Mouse (Mus musculus) lung, embryonic 15.5 days (tissue): ENCODE data around the gene Rora. TPM values are rescaled to one million over a fixed set of nuclear protein-coding genes. Genes with fewer than 3 reads are reported as not detected.

Source experiments
- ATAC-seq: fragments of 200-750 bp; cut with Nextera tagmentation; 2 replicates; pipeline ENCODE4 v1.8.0; 2017; ENCODE audit warnings: moderate number of reproducible peaks, borderline replicate concordance; ENCODE audit not compliant: low FRiP score, low TSS enrichment; ENCODE audit errors: extremely low read depth
- H3K27ac ChIP-seq: fragments of 300-500 bp; sonication (generic); 2 replicates; pipeline ENCODE4 v1.5.1; 2015; ENCODE audit warnings: moderate library complexity, mild to moderate bottlenecking, inconsistent platforms
- H3K27me3 ChIP-seq: fragments of 300-500 bp; sonication (generic); 2 replicates; pipeline ENCODE4 v1.6.1; 2015; ENCODE audit warnings: inconsistent platforms
- H3K36me3 ChIP-seq: fragments of 300-500 bp; sonication (generic); 2 replicates; pipeline ENCODE4 v1.6.1; 2015; ENCODE audit warnings: inconsistent platforms
- H3K4me1 ChIP-seq: fragments of 300-500 bp; sonication (generic); 2 replicates; pipeline ENCODE4 v1.6.1; 2015; ENCODE audit warnings: inconsistent platforms
- H3K4me2 ChIP-seq: fragments of 300-500 bp; sonication (generic); 2 replicates; pipeline ENCODE4 v1.6.1; 2015; ENCODE audit warnings: inconsistent platforms, mild to moderate bottlenecking, moderate library complexity
- H3K4me3 ChIP-seq: fragments of 300-500 bp; sonication (generic); 2 replicates; pipeline ENCODE4 v1.5.1; 2015; ENCODE audit warnings: mild to moderate bottlenecking, inconsistent platforms
- H3K9ac ChIP-seq: fragments of 300-500 bp; sonication (generic); 2 replicates; pipeline ENCODE4 v1.6.1; 2015; ENCODE audit warnings: inconsistent platforms
- H3K9me3 ChIP-seq: fragments of 300-500 bp; sonication (generic); 2 replicates; pipeline ENCODE4 v1.6.1; 2016; ENCODE audit warnings: inconsistent platforms
- WGBS: fragments of 180-500 bp; shearing (Covaris S2); methylation state at CpG from one replicate; pipeline ENCODE4 v1.1.7; 2015; 5-methylcytosine and 5-hydroxymethylcytosine counted together
- polyA plus RNA-seq: library from polyadenylated mRNA; unstranded; fragments of >200 nt; fragmentation: Nextera tagmentation; extraction: Ambion mirVana; gene quantifications from 2 replicates; pipeline ENCODE4 v1.2.1, GENCODE M21; 2015

The Rora gene
- polyA plus RNA-seq, 1 experiment from 2014 or later = 6.9 TPM

DNA sequence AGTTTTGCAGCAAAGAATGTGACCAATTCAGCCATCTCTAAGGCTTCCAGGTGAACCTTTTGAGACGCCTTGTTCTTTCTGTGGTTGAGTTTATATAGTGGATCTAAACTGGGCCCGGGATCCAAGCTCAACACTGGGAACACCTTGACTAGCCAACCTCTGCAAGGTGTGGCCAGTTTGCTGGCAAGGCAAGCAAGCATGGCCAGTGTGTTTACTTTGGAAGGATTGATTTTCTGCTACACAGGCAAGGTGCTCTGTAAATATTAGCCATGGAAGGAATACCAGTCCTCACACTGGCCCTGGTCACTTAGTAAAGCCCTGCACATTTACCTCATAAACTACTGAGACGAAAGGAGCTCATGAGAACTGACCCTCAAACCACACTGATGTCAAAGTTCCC lies 172.3 kb downstream of the Rora start:
- H3K4me3 ChIP-seq = no peak overlapping the region
- no peaks in the 10 kb centered on the region for H3K36me3 ChIP-seq
- no peak overlapping the region for H3K4me2 ChIP-seq
- no peaks in the 10 kb centered on the region for H3K9me3 ChIP-seq
- H3K27me3 ChIP-seq = no peaks in the 10 kb centered on the region
- no peaks in the 10 kb centered on the region; the same call in none of the 2 replicates for H3K4me1 ChIP-seq
- no peak for ATAC-seq
- H3K9ac ChIP-seq = no peak overlapping the region
- WGBS = 63% methylated on average over 3 of the region's 3 CpGs
- no peak overlapping the region for H3K27ac ChIP-seq

GRCm38 (mm10) chr9:68827441-68827840 lies 173.9 kb downstream of the Rora start:
- WGBS = 50% methylated on average over 3 of the region's 3 CpGs
- ATAC-seq = no peak

DNA sequence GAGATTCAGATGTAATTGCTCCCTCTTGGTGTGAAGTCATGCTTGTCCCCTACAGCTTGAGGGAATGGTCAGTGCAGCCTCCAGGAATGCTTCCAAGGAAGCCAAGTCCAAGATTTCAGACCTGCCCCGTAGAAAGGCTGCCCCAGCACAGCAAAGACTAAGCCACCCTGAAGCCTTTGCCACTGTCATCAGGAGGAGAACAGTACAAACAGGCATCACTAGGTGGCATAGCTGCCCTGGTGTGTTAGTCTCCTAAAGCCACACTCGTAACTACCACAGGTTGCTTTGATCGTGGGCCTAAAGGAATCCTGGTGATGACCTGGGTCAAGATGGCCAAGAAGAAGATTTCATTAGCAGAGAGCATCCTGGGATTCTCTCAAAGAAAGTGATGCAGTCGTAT lies 176.3 kb downstream of the Rora start:
- no peak overlapping the region for H3K27ac ChIP-seq
- H3K4me1 ChIP-seq = no peaks in the 10 kb centered on the region; the same call in none of the 2 replicates
- H3K36me3 ChIP-seq = no peaks in the 10 kb centered on the region
- WGBS = 76% methylated on average over 4 of the region's 4 CpGs
- no peak overlapping the region for H3K4me3 ChIP-seq
- H3K27me3 ChIP-seq = no peaks in the 10 kb centered on the region
- no peak overlapping the region for H3K4me2 ChIP-seq
- no peak overlapping the region for H3K9ac ChIP-seq
- H3K9me3 ChIP-seq = no peaks in the 10 kb centered on the region
- ATAC-seq = no peak

More at GRCm38 (mm10) chr9:68827441-68827840, 173.9 kb downstream of the Rora start:
- Histone ChIP-seq H3K4me1 (no peaks in the 10 kb centered on the region; the same call in none of the 2 replicates), H3K27ac (no peak overlapping the region), H3K4me2 (no peak overlapping the region), H3K9ac (no peak overlapping the region), H3K4me3 (no peak overlapping the region), H3K27me3 (no peaks in the 10 kb centered on the region), H3K9me3 (no peaks in the 10 kb centered on the region), H3K36me3 (no peaks in the 10 kb centered on the region)

DNA sequence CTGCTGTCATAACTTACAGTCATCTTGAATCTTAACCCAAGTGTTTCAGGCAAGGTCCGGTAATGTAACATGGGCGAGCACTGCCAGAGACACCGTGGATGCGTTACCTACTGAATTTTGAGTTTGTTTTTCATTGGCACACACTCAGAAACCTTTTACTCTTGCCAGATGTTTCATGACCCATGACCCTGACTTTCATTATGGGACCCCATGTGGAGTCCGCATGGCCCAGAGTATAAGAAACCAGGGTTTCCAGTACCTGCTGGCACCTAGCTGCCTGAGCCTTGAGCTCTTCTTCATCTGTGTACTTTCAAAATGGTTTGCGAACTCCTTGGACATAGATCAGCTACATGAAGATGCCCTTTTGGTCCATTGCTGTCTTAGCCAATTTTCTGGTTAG lies 179.7 kb downstream of the Rora start:
- H3K4me1 ChIP-seq = no peaks in the 10 kb centered on the region
- H3K36me3 ChIP-seq = no peaks in the 10 kb centered on the region
- no peak overlapping the region for H3K4me3 ChIP-seq
- no peaks in the 10 kb centered on the region for H3K9me3 ChIP-seq
- H3K4me2 ChIP-seq = no peak overlapping the region
- no peak for ATAC-seq
- H3K27ac ChIP-seq = no peak overlapping the region
- 78% methylated on average over 6 of the region's 6 CpGs for WGBS
- H3K27me3 ChIP-seq = no peaks in the 10 kb centered on the region
- H3K9ac ChIP-seq = no peak overlapping the region

GRCm38 (mm10) chr9:68835037-68835649 lies 181.6 kb downstream of the Rora start:
- no peak for ATAC-seq
- Histone ChIP-seq H3K27ac (no peak overlapping the region), H3K9me3 (no peaks in the 10 kb centered on the region), H3K4me1 (no peaks in the 10 kb centered on the region), H3K4me2 (no peak overlapping the region), H3K9ac (no peak overlapping the region), H3K27me3 (no peaks in the 10 kb centered on the region), H3K4me3 (no peak overlapping the region), H3K36me3 (no peaks in the 10 kb centered on the region)
- WGBS = 76% methylated on average over 7 of the region's 7 CpGs

GRCm38 (mm10) chr9:68842134-68842892 lies 188.7 kb downstream of the Rora start:
- ATAC-seq = no peak

DNA sequence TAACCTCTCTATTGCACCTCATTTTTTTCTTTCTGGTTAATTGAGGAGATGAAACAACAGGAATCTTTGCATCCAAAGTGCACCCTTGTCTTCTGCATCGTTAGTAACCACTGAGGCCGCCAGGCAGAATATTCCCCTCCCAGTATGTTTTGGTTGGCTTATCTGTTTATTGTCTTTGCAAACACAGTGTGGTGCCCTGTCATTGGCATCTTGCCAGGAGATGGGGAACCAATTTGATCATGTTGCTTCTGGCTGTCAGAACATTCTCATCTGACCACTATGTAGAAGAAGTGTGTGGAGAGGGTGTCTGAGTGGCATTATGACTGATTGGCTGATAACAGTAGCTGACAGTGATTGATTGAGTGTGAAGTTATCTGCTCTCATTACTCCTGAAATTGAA lies 192.0 kb downstream of the Rora start:
- H3K27ac ChIP-seq = no peak overlapping the region
- 42% methylated on average over 2 of the region's 2 CpGs for WGBS
- no peak overlapping the region for H3K9ac ChIP-seq
- no peaks in the 10 kb centered on the region for H3K9me3 ChIP-seq
- no peaks in the 10 kb centered on the region for H3K36me3 ChIP-seq
- no peak overlapping the region for H3K4me2 ChIP-seq
- no peak overlapping the region for H3K4me3 ChIP-seq
- no peaks in the 10 kb centered on the region for H3K27me3 ChIP-seq
- no peaks in the 10 kb centered on the region for H3K4me1 ChIP-seq
- no peak for ATAC-seq

More at GRCm38 (mm10) chr9:68842134-68842892, 188.7 kb downstream of the Rora start:
- Histone ChIP-seq H3K27ac (no peak overlapping the region), H3K9ac (no peak overlapping the region), H3K4me1 (no peaks in the 10 kb centered on the region), H3K36me3 (no peaks in the 10 kb centered on the region), H3K9me3 (no peaks in the 10 kb centered on the region), H3K4me3 (no peak overlapping the region), H3K4me2 (no peak overlapping the region), H3K27me3 (no peaks in the 10 kb centered on the region)
- WGBS = 73% methylated on average over 16 of the region's 16 CpGs

- no peaks in the 10 kb centered on the region for H3K36me3 ChIP-seq
- H3K9ac ChIP-seq = no peak overlapping the region
- H3K27me3 ChIP-seq = no peaks in the 10 kb centered on the region
- H3K4me2 ChIP-seq = no peak overlapping the region
- ATAC-seq = no peak
- no peaks in the 10 kb centered on the region for H3K9me3 ChIP-seq
- 74% methylated on average over 5 of the region's 5 CpGs for WGBS
- peaks cover 10% of the 10 kb centered on the region for H3K4me1 ChIP-seq
- H3K27ac ChIP-seq = no peak overlapping the region
- no peak overlapping the region for H3K4me3 ChIP-seq
Measured at GRCm38 (mm10) chr9:68850321-68850720, 196.7 kb downstream of the Rora start.

- Histone ChIP-seq H3K27me3 (no peaks in the 10 kb centered on the region), H3K4me2 (no peak overlapping the region), H3K4me1 (peaks cover 10% of the 10 kb centered on the region), H3K36me3 (no peaks in the 10 kb centered on the region), H3K9ac (no peak overlapping the region), H3K4me3 (no peak overlapping the region), H3K9me3 (no peaks in the 10 kb centered on the region), H3K27ac (0 out of 2 replicates have a peak overlapping the region, but pooled peaks have one; percentile 29)
- WGBS = 34% methylated on average over 4 of the region's 4 CpGs
- peak; percentile 76; the same call in 1 of the 2 replicates for ATAC-seq
Measured at GRCm38 (mm10) chr9:68852201-68852600, 198.6 kb downstream of the Rora start.

DNA sequence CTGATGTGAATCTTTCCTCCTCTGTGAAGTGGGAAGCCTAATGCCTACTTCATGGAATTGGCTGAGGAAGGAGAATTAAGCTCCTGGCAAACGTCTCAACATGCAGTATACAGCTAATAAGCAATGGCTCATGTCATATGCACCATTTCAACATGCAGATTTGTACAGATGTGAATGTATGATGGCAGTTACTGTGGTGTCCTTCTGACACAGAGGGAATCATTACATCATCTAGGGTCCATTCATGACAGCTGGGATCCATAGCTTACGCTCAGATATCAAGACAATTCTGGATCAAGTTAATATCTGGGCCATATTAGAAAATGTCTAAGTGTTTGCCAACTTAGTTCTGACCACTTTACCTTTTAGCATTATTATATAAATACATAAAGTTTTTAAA lies 199.3 kb downstream of the Rora start:
- H3K27ac ChIP-seq = peak overlapping the region; percentile 29; the same call in 1 of the 2 replicates
- WGBS = 53% methylated on average over 2 of the region's 2 CpGs
- peaks cover 11% of the 10 kb centered on the region for H3K4me1 ChIP-seq
- H3K36me3 ChIP-seq = no peaks in the 10 kb centered on the region
- H3K27me3 ChIP-seq = no peaks in the 10 kb centered on the region
- no peak overlapping the region for H3K9ac ChIP-seq
- peak; percentile 83 for ATAC-seq
- no peak overlapping the region for H3K4me2 ChIP-seq
- no peak overlapping the region for H3K4me3 ChIP-seq
- H3K9me3 ChIP-seq = no peaks in the 10 kb centered on the region

GRCm38 (mm10) chr9:68859500-68859899 lies 205.9 kb downstream of the Rora start:
- Histone ChIP-seq H3K36me3 (no peaks in the 10 kb centered on the region), H3K27ac (no peak overlapping the region), H3K9me3 (0 out of 2 replicates have a peak, but pooled peaks cover 3% of the 10 kb centered on the region), H3K4me2 (no peak overlapping the region), H3K4me3 (no peak overlapping the region), H3K9ac (no peak overlapping the region), H3K4me1 (peaks cover 16% of the 10 kb centered on the region), H3K27me3 (no peaks in the 10 kb centered on the region)
- ATAC-seq = no peak; the same call in 1 of the 2 replicates
- WGBS = 58% methylated on average over 2 of the region's 2 CpGs

GRCm38 (mm10) chr9:68866317-68866716 lies 212.7 kb downstream of the Rora start:
- no peak overlapping the region for H3K27ac ChIP-seq
- H3K4me1 ChIP-seq = no peaks in the 10 kb centered on the region
- H3K27me3 ChIP-seq = no peaks in the 10 kb centered on the region
- H3K36me3 ChIP-seq = no peaks in the 10 kb centered on the region
- 0 out of 2 replicates have a peak, but pooled peaks cover 3% of the 10 kb centered on the region for H3K9me3 ChIP-seq
- no peak for ATAC-seq
- H3K4me3 ChIP-seq = no peak overlapping the region
- WGBS = 71% methylated on average over 4 of the region's 4 CpGs
- H3K9ac ChIP-seq = no peak overlapping the region
- no peak overlapping the region for H3K4me2 ChIP-seq
